Mouse (Mus musculus) regulatory T cell (primary cell): Measurements from ENCODE around the gene Il23a.
"Not testable (repeated sequence)": the region's sequence is repeated elsewhere in the genome, so short reads cannot be mapped to it uniquely, and the experiment has no call there.

Experiments used
- in situ Hi-C: fragments of 300-600 bp; cut with MboI, MseI; formaldehyde crosslinking; loops from one replicate; pipeline ENCODE4 v1.15.1; 2025; ENCODE audit warnings: high pct_unique_total_duplicates

The Il23a gene

GRCm38 (mm10) chr10:128309654-128310053 is 11.1 kb upstream of the Il23a start:
- in situ Hi-C loops: no loop called here

GRCm38 (mm10) chr10:128303126-128304021 is 4.8 kb upstream of the Il23a start, which contains the start of gene Pan2:
Gene Pan2, plus strand, starts transcription at chr10:128303335.
- in situ Hi-C loops: no loop called here

GRCm38 (mm10) chr10:128302785-128303125 is 4.2 kb upstream of the Il23a start:
- in situ Hi-C loops: no loop called here

GRCm38 (mm10) chr10:128302357-128302756 is 3.8 kb upstream of the Il23a start:
- in situ Hi-C loops: no loop called here

- in situ Hi-C loops: loop anchor here (5.0 kb wide), 1 partner anchor 1026 kb away; no protein-coding TSS in a partner anchor
Measured at GRCm38 (mm10) chr10:128298243-128298642, 309 bp downstream of the Il23a start.

- in situ Hi-C loops: loop anchor here (5.0 kb wide), 1 partner anchor 1025 kb away; no protein-coding TSS in a partner anchor
Measured at GRCm38 (mm10) chr10:128297622-128298021, 930 bp downstream of the Il23a start.

- in situ Hi-C loops: loop anchor here (5.0 kb wide), 1 partner anchor 1025 kb away; no protein-coding TSS in a partner anchor
Measured at GRCm38 (mm10) chr10:128297221-128297620, 1.3 kb downstream of the Il23a start.

GRCm38 (mm10) chr10:128296370-128297090 is 2.0 kb downstream of the Il23a start:
- in situ Hi-C loops: loop anchor here (5.0 kb wide), 1 partner anchor 1024 kb away; no protein-coding TSS in a partner anchor

- in situ Hi-C loops: not testable (repeated sequence)
Measured at GRCm38 (mm10) chr10:128290594-128290993, 8.0 kb downstream of the Il23a start.

GRCm38 (mm10) chr10:128283604-128284579 is 14.7 kb downstream of the Il23a start:
- in situ Hi-C loops: no loop called here

- in situ Hi-C loops: no loop called here
Measured at GRCm38 (mm10) chr10:128282886-128283450, 15.6 kb downstream of the Il23a start.

- in situ Hi-C loops: no loop called here
Measured at GRCm38 (mm10) chr10:128281682-128282081, 16.9 kb downstream of the Il23a start.

GRCm38 (mm10) chr10:128280943-128281342 is 17.6 kb downstream of the Il23a start:
- in situ Hi-C loops: no loop called here

- in situ Hi-C loops: loop anchor here (5.0 kb wide), 1 partner anchor 74 kb away; no protein-coding TSS in a partner anchor
Measured at GRCm38 (mm10) chr10:128278158-128278557, 20.4 kb downstream of the Il23a start.

- in situ Hi-C loops: loop anchor here (5.0 kb wide), 1 partner anchor 77 kb away; no protein-coding TSS in a partner anchor
Measured at GRCm38 (mm10) chr10:128275374-128275773, 23.2 kb downstream of the Il23a start.

GRCm38 (mm10) chr10:128272819-128273439 is 25.6 kb downstream of the Il23a start:
- in situ Hi-C loops: not testable (repeated sequence)

- in situ Hi-C loops: no loop called here
Measured at GRCm38 (mm10) chr10:128271883-128272282, 26.7 kb downstream of the Il23a start.

- in situ Hi-C loops: no loop called here
Measured at GRCm38 (mm10) chr10:128270866-128271265, 27.7 kb downstream of the Il23a start.

- in situ Hi-C loops: no loop called here
Measured at GRCm38 (mm10) chr10:128270287-128270841, 28.2 kb downstream of the Il23a start, which contains the start of gene Stat2. Gene Stat2, plus strand, starts transcription at chr10:128270559.
